Mouse (Mus musculus) thymus, adult 2 months (tissue): ENCODE measurements around the gene Strbp.

ENCODE experiments used
- CTCF ChIP-seq: fragments of 200-500 bp; IDR thresholded peaks from 2 replicates; pipeline ENCODE4 v1.5.1; 2012; ENCODE audit warnings: mild to moderate bottlenecking, control low read depth, low read length, moderate library complexity, borderline replicate concordance; ENCODE audit not compliant: control insufficient read depth, poor library complexity, insufficient read depth; ENCODE audit errors: extremely low read depth
- POLR2A ChIP-seq: fragments of 200-500 bp; IDR thresholded peaks from 2 replicates; pipeline ENCODE4 v1.6.1; 2012; ENCODE audit warnings: mild to moderate bottlenecking, low read length, control low read depth, moderate library complexity; ENCODE audit not compliant: control insufficient read depth, poor library complexity, insufficient read depth; ENCODE audit errors: extremely low read depth

DNA sequence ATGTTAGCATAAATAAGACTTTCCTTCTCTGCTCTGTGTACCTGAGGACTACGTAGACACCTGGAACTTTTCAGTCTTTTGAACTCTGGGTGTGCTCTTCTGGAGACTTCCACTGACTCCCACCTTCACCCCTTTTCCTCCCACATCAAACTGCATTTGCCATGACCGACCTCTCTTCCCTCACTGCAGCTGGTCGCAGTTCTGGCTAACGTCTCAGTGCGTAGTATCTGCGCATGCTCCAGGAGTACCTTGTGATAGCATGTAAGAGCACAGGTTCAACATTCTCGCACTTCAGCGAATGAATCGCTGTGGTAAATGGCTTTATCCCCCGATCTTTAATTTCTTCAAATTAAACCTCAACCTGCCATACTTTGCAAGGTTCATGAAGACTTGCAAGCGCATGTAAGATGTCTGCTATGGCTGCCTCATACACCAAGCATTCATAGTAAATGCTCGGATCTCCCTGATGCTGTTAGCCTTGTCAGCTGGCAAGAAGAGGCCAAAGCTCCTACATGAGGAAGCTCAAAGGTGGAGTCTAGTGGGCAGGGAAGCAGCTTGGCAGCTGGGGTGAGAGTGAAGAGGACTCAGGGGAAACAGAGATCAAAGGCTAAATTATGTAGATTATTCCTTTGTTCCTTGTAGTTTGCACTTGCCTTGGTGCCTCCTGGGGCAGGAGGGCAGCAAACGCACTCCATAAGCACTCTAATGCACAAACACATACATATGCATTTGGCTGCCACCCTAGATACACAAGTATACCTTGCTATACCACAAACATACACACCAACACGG is 19.2 kb upstream of the Strbp start:
- TF ChIP-seq CTCF (no peak), POLR2A (no peak)
